Mouse (Mus musculus) embryonic fibroblast, embryonic 13.5 days (primary cell): ENCODE data around the gene Hoxa13.

Source experiments
- CTCF ChIP-seq: IDR thresholded peaks from 2 replicates; pipeline ENCODE4 v1.5.1; 2011; ENCODE audit warnings: mild to moderate bottlenecking, control low read depth, low read length, moderate library complexity, borderline replicate concordance; ENCODE audit not compliant: insufficient read depth
- POLR2A ChIP-seq: IDR thresholded peaks from 2 replicates; pipeline ENCODE4 v1.6.1; 2011; ENCODE audit warnings: low read depth, mild to moderate bottlenecking, control low read depth, low read length, moderate library complexity

DNA sequence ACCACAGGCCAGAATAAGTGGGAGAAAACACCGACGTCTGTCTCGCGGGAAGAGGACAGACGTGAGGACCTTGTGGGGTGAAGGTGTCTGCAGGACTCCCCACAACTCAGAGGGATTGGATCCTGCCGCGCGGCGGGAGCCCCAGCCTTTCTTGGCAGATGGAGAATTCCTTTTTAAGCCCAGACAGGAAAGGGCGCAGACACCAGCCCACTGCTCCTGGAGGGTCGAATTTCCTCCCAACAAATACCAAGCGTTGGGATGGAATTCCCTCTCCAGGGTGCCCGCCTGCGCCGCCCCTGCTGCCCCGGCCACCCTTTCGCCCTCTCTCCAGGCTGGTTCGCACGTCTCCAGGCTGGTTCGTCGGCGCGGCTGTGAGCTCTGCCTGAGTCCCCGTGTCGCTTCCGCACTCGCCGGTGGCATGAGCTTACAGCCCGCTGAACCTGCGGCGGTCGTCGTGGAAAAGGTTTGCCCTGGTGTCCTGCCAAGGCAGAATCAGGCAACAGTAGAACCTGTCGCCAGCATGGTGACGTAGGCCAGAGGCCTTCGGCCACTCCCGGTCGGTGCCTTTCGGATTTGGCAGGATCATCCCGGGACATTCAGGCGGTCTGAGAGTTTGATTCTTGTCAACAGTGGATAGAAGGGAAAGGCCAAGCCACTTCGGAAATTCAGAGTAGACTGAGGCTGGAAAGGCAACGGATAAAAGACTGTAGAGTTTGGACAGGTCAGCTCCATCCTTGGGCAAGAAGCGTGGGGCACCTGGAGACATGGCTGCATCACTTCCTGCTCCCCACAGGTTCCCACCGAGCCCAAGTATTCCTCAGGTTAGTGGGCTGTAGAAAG lies 30.6 kb upstream of the Hoxa13 start:
- TF ChIP-seq POLR2A (no peak), CTCF (no peak)
